Mouse (Mus musculus) thymus, postnatal 25 days (tissue): ENCODE data around the gene Tex38.

ENCODE experiments used
- DNase-seq: peaks from one replicate; pipeline ENCODE4 v3.0.0; 2022

Tex38 gene

GRCm38 (mm10) chr4:115767647-115768467, 13.0 kb downstream of the Tex38 start:
- no peak for DNase-seq

GRCm38 (mm10) chr4:115764581-115764980, 16.2 kb downstream of the Tex38 start:
- no peak for DNase-seq

- DNase-seq, result no peak
Measured at GRCm38 (mm10) chr4:115761206-115761605, 19.6 kb downstream of the Tex38 start.

- DNase-seq, result no peak
Measured at GRCm38 (mm10) chr4:115754851-115755250, 26.0 kb downstream of the Tex38 start.

- DNase-seq, result no peak
Measured at GRCm38 (mm10) chr4:115754101-115754500, 26.7 kb downstream of the Tex38 start.

GRCm38 (mm10) chr4:115749336-115749735, 31.5 kb downstream of the Tex38 start:
- no peak for DNase-seq

GRCm38 (mm10) chr4:115748181-115748580, 32.6 kb downstream of the Tex38 start:
- no peak for DNase-seq

- no peak for DNase-seq
Measured at GRCm38 (mm10) chr4:115743096-115743495, 37.7 kb downstream of the Tex38 start.

GRCm38 (mm10) chr4:115742658-115743057, 38.2 kb downstream of the Tex38 start:
- DNase-seq, result no peak

- DNase-seq, result no peak
Measured at GRCm38 (mm10) chr4:115738481-115738985, 42.3 kb downstream of the Tex38 start.

GRCm38 (mm10) chr4:115737551-115738041, 43.2 kb downstream of the Tex38 start, which contains the start of gene Efcab14:
Efcab14 (plus strand) TSS chr4:115737744.
- peak; percentile 95 for DNase-seq

GRCm38 (mm10) chr4:115734867-115735266, 46.0 kb downstream of the Tex38 start:
- DNase-seq, result no peak

- DNase-seq, result no peak
Measured at GRCm38 (mm10) chr4:115733746-115734145, 47.1 kb downstream of the Tex38 start.

- no peak for DNase-seq
Measured at GRCm38 (mm10) chr4:115732223-115732818, 48.5 kb downstream of the Tex38 start.

GRCm38 (mm10) chr4:115731588-115732222, 49.1 kb downstream of the Tex38 start:
- DNase-seq, result peak; percentile 75
